Mouse (Mus musculus) heart, embryonic 10.5 days (tissue): ENCODE results near the gene Zbtb34. TPM values are rescaled to one million over a fixed set of nuclear protein-coding genes. Genes with fewer than 3 reads are reported as not detected.

Source experiments
- DNase-seq: peaks from one replicate; pipeline ENCODE4 v3.0.0-alpha.2; 2017; ENCODE audit warnings: low spot score
- H3K27ac ChIP-seq: fragments of 300-500 bp; sonication (generic); 2 replicates; pipeline ENCODE4 v1.5.1; 2016; ENCODE audit warnings: mild to moderate bottlenecking
- H3K27me3 ChIP-seq: fragments of 300-500 bp; sonication (generic); 2 replicates; pipeline ENCODE4 v1.6.1; 2016; ENCODE audit warnings: mild to moderate bottlenecking; ENCODE audit not compliant: poor library complexity, insufficient read depth, severe bottlenecking
- H3K36me3 ChIP-seq: fragments of 300-500 bp; sonication (generic); 2 replicates; pipeline ENCODE4 v1.6.1; 2016; ENCODE audit warnings: mild to moderate bottlenecking, moderate library complexity
- H3K4me1 ChIP-seq: fragments of 300-500 bp; sonication (generic); 2 replicates; pipeline ENCODE4 v1.6.1; 2016; ENCODE audit warnings: mild to moderate bottlenecking
- H3K4me3 ChIP-seq: fragments of 300-500 bp; sonication (generic); 2 replicates; pipeline ENCODE4 v1.5.1; 2016; ENCODE audit warnings: mild to moderate bottlenecking, moderate library complexity
- H3K9me3 ChIP-seq: fragments of 300-500 bp; sonication (generic); 2 replicates; pipeline ENCODE4 v1.6.1; 2016; ENCODE audit warnings: mild to moderate bottlenecking, moderate library complexity
- WGBS: fragments of 180-500 bp; shearing (Covaris S2); methylation state at CpG from one replicate; pipeline ENCODE4 v1.1.7; 2016; 5-methylcytosine and 5-hydroxymethylcytosine counted together
- polyA plus RNA-seq: library from polyadenylated mRNA; unstranded; fragments of >200 nt; fragmentation: Nextera tagmentation; extraction: Ambion mirVana; gene quantifications from 2 replicates; pipeline ENCODE4 v1.2.1, GENCODE M21; 2016

Zbtb34 gene
- polyA plus RNA-seq, 1 experiment from 2014 or later, result 5.0 TPM

DNA sequence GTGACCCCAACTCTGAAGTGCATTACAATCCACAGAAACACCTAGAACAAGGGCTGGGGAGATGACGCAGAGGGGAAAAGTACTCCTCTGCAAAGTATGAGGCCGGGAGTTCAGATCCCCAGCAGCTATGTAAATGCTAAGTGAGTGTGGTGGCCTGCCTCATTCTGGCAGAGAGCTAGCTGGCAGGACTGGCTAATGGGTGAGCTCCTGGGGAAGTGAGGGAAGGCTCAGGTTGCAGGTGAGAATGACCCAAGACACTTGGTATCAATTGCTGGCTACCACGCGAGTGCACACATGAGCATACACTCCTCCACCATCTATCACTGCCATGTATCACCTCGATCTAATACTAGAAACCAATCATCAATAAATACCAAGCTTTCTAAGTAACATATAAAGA, 25.1 kb upstream of the Zbtb34 start:
- Histone ChIP-seq H3K4me3 (no peak overlapping the region), H3K27me3 (no peaks in the 10 kb centered on the region), H3K36me3 (peaks cover 77% of the 10 kb centered on the region), H3K27ac (no peak overlapping the region), H3K4me1 (peaks cover 13% of the 10 kb centered on the region), H3K9me3 (no peaks in the 10 kb centered on the region)
- DNase-seq, result no peak
- WGBS, result 89% methylated on average over 5 of the region's 5 CpGs

DNA sequence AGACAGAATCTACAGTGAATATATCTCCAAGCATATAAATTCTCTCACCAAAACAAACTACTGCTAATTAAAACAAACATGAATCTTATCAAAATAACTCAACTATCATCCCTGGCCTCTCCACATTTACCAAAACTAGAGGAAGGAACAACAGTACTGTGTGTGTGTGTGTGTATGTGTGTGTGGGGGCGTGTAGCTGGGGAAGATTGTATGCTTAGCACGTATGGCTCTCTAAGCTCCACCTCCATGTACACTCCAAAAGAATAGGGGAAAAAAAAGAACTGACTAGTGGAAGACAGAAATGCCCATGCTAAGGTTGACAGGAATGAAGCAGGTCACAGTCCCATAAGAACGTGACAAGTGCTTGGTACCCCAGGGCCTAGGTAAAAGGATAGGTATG, 24.2 kb upstream of the Zbtb34 start:
- Histone ChIP-seq H3K4me3 (no peak overlapping the region), H3K27me3 (no peaks in the 10 kb centered on the region), H3K27ac (no peak overlapping the region), H3K36me3 (peaks cover 76% of the 10 kb centered on the region), H3K9me3 (no peaks in the 10 kb centered on the region), H3K4me1 (peaks cover 17% of the 10 kb centered on the region)
- no peak for DNase-seq
- WGBS, result 75% methylated on average over 3 of the region's 3 CpGs

DNA sequence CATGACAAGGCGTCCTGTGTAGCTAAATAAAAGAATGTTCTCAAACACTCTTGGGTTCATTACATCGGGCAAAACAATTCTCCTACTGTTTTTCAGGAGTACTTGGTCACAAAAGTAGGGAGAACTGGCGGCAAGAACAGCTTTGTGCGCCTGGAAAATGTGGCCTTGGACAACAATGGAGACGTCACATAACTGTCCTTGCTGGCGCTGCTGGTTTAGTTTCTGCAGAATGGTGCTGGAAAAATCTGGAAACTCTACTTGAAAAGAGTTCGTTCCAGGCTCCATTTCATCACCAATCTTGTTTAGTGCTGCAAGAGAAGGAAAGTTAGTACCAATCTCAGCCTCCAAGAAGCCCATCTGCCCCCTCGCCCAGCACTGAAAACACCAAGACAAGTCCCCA, 23.7 kb upstream of the Zbtb34 start:
- 91% methylated on average over 8 of the region's 8 CpGs for WGBS
- no peaks in the 10 kb centered on the region for H3K27me3 ChIP-seq
- H3K4me3 ChIP-seq, result no peak overlapping the region
- H3K36me3 ChIP-seq, result peaks cover 73% of the 10 kb centered on the region
- peaks cover 17% of the 10 kb centered on the region for H3K4me1 ChIP-seq
- no peaks in the 10 kb centered on the region for H3K9me3 ChIP-seq
- H3K27ac ChIP-seq, result no peak overlapping the region
- no peak for DNase-seq

DNA sequence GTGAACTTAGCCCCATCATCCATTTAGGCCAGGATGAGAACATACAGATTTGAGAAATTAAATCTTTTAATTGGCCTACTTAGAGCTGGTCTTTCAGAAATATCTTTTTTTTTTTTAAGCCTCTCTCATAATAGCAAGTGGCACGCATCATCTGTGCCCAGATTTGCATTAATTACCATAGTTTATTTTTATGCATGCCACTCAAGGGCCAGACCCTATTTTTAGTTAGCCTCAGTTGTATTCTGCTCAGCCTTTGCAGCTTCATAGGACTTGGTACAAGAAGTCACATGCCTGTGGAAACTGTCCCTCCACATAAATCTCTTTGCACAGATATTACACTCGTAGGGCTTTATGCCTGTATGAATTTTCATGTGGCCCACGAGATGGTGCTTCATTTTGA, 22.4 kb upstream of the Zbtb34 start:
- Histone ChIP-seq H3K27ac (no peak overlapping the region), H3K36me3 (peaks cover 74% of the 10 kb centered on the region), H3K4me3 (no peak overlapping the region), H3K4me1 (peaks cover 17% of the 10 kb centered on the region), H3K27me3 (no peaks in the 10 kb centered on the region), H3K9me3 (no peaks in the 10 kb centered on the region)
- 83% methylated on average over 3 of the region's 3 CpGs for WGBS
- DNase-seq, result no peak

DNA sequence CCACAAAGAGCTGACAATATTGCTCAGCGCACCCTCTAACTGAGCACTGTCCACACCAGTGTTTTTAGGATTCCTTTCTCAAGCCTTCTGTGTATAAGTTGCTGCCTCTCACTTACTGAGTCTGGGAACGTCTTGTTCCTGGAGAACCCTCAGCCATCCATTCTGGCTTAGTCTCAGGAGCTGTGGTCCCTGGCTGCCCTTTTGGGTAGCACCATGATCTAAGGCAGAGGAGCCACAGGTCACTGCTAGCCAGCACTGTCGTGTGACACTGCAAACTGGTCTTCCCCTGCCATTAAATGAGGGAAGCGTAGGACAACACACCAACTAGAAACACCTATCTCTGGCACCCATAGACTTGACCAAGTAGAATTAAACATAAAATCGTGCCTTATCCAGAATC, 21.6 kb upstream of the Zbtb34 start:
- H3K4me1 ChIP-seq, result peaks cover 17% of the 10 kb centered on the region
- 79% methylated on average over 5 of the region's 5 CpGs for WGBS
- no peaks in the 10 kb centered on the region for H3K9me3 ChIP-seq
- H3K27ac ChIP-seq, result no peak overlapping the region
- no peaks in the 10 kb centered on the region for H3K27me3 ChIP-seq
- no peak overlapping the region for H3K4me3 ChIP-seq
- peaks cover 77% of the 10 kb centered on the region for H3K36me3 ChIP-seq
- DNase-seq, result no peak

DNA sequence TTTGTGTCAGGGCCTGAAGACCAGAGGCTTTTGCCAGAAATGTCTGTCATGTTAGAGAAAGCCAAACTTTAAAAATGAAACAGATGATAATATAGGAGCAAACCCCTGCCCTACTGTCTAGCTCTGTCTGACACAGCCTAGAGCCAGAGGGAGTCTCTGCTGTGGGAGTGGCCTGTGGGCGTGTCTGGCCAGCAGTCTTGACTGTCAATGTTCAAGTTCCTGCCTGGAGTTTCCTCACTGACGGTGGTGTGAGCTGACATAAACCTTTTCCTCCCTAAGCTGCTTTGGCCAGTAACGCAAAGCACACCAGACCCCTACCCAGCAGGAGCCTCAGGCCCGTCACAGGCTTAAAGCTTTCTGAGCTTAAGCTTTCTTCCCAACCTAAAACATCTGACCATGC, 21.0 kb upstream of the Zbtb34 start:
- WGBS, result 29% methylated on average over 4 of the region's 4 CpGs
- Histone ChIP-seq H3K9me3 (no peaks in the 10 kb centered on the region), H3K36me3 (peaks cover 73% of the 10 kb centered on the region), H3K27me3 (no peaks in the 10 kb centered on the region), H3K4me1 (peaks cover 17% of the 10 kb centered on the region), H3K27ac (no peak overlapping the region), H3K4me3 (no peak overlapping the region)
- DNase-seq, result peak; percentile 81

DNA sequence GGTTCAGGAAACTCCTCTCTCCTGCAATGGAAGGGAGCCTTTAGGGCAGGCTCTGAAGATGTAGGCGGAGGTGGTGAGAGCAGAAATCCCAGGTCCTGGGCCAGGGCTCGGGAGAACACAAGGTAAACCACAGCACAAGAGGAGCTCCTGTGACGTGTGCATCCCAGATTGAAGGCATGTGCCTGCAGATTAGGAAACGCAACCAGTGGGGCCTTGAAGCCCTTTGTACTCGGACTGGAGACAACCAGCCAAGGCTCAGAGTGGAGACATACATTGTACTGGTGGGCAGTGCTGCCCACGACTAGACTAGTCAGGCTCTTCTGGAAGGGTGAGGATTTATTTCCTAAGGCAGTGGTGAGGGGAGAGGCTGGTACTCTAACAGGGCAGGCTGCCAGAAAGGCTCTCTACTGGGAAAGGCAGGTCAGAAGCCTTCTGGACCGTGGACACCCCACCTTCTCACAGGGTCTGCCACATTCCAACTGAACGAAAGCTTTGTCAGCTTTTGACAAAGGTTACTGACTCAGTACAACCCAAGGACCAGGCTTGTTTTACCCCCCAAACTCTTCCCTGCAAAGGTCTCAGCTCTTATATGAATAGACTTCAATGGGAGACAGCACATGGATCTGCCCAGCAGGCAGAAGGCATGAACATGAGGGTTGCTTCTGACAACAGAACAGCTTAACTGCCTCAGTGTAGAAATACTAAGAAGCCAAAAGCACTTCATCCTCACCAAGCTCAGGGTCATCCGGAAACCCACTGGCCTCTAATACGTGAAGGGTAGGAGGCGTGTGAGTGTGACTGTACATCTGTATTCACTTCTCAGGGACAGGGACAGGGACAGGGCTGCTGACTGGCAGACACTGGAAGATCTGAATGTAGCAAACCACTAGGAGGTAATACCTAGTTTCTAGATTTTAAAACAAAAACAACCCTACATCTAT, 20.2 kb upstream of the Zbtb34 start:
- no peak for DNase-seq
- Histone ChIP-seq H3K9me3 (no peaks in the 10 kb centered on the region), H3K27ac (no peak overlapping the region), H3K36me3 (peaks cover 71% of the 10 kb centered on the region), H3K4me3 (no peak overlapping the region), H3K27me3 (no peaks in the 10 kb centered on the region), H3K4me1 (peaks cover 17% of the 10 kb centered on the region)
- WGBS, result 82% methylated on average over 11 of the region's 11 CpGs

DNA sequence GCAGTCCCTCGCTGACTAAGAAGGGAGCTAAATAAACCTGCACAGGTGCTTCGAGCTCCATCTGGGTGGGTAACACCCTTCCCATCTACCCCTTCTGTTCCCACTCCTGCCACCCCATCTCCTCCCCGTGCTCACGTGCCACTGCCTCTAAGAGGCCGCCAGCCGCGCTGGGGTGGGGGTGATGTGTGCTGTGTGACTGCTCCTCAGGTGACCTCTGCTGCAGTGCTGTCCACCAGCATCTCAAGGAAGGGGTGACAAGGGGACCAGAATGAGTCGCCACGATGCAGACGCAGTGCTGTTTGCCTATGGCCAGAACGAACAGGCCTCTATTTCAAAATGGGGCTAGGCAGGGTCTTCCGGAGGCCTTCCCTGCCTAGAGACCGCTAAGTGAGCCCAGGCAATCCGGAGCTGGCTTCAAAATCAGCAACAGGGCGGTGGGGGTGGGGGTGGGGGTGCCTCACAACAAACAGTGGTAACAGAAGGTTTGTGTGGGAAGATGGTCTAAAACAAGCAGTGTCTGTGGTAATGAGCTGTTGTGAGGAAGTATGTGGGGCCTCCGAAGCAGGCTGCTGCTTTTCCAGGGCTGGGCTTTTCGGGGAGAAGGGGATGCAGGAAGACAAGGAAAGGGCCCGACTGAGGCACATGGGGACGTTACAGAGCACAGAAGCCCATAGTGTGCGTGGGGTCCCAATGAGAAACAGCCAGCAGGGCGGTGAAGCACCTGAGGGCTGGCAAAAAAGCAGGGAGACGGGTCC, 18.2 kb upstream of the Zbtb34 start:
- Histone ChIP-seq H3K36me3 (peaks cover 52% of the 10 kb centered on the region), H3K27ac (no peak overlapping the region)
- WGBS, result 88% methylated on average over 22 of the region's 22 CpGs

DNA sequence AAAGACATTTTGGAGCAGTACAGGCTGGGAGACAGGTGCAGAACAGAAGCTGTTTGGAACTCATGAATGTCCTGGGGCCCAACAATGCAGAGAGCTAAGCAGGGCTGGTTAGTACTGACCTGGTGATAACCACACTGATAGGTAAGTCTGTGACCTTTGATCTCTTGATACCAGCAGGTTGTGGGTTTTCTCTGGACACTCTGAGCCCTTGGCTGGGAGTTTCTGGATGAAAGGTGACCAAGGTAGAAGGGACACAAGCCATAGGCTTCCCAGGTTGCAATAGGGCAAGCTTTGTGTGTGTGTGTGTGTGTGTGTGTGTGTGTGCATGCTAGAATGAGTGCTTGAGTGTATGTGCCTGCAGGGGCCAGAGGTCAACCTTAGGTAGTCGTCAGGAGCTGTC, 15.7 kb upstream of the Zbtb34 start:
- H3K9me3 ChIP-seq, result no peaks in the 10 kb centered on the region
- H3K27ac ChIP-seq, result no peak overlapping the region
- DNase-seq, result no peak
- H3K27me3 ChIP-seq, result no peaks in the 10 kb centered on the region
- 53% methylated on average over 1 of the region's 1 CpGs for WGBS
- H3K4me3 ChIP-seq, result no peak overlapping the region
- peaks cover 13% of the 10 kb centered on the region; the same call in 1 of the 2 replicates for H3K4me1 ChIP-seq
- H3K36me3 ChIP-seq, result peaks cover 28% of the 10 kb centered on the region

More for the DNA sequence above, 18.2 kb upstream of the Zbtb34 start:
- Histone ChIP-seq H3K9me3 (no peaks in the 10 kb centered on the region), H3K27me3 (no peaks in the 10 kb centered on the region), H3K4me1 (peaks cover 20% of the 10 kb centered on the region), H3K4me3 (no peak overlapping the region)
- no peak for DNase-seq

DNA sequence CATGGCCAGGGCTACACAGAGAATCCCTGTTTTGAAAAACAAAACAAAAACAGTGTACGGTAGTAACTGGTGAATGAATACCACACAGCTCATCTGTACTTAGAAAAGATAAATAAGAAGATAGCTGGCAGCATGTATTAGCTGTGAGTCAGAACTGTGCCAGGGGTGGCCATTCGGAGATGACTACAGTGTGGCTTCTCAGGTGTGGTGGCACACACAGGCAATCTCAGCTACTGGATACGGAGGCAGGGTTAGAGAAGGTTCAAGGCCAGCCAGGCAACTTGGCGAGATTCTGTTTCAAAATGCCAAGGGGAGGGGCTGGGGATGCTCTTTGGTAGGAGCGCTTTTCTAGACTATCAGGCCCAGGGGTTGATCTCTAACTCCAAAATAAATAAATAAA, 14.6 kb upstream of the Zbtb34 start:
- no peaks in the 10 kb centered on the region for H3K9me3 ChIP-seq
- WGBS, result 87% methylated on average over 5 of the region's 5 CpGs
- no peak overlapping the region for H3K4me3 ChIP-seq
- no peak for DNase-seq
- no peak overlapping the region for H3K27ac ChIP-seq
- H3K36me3 ChIP-seq, result peaks cover 19% of the 10 kb centered on the region
- peaks cover 12% of the 10 kb centered on the region; the same call in 1 of the 2 replicates for H3K4me1 ChIP-seq
- no peaks in the 10 kb centered on the region for H3K27me3 ChIP-seq

DNA sequence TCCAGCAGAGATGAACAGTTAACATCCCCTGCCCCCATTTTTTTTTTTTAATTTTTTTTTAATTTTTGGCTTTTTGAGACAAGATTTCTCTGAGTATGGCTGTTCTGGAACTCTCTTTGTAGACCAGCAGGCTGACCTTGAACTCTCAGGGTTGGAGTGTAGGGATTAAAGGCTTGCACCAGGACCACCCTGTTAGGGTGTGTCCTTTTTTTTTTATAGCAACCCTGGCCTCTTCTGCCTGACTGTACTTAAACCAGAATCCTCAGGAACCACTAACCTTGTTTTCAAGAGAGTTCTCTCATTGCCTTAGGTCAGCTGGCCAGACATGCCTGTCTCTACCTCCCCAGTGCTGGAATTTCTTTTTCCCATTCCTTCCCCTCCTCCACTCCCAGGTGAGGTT, 13.7 kb upstream of the Zbtb34 start:
- peaks cover 15% of the 10 kb centered on the region for H3K36me3 ChIP-seq
- no peak overlapping the region for H3K4me3 ChIP-seq
- peaks cover 21% of the 10 kb centered on the region for H3K4me1 ChIP-seq
- H3K27ac ChIP-seq, result no peak overlapping the region
- no peaks in the 10 kb centered on the region for H3K27me3 ChIP-seq
- H3K9me3 ChIP-seq, result no peaks in the 10 kb centered on the region
- DNase-seq, result no peak

DNA sequence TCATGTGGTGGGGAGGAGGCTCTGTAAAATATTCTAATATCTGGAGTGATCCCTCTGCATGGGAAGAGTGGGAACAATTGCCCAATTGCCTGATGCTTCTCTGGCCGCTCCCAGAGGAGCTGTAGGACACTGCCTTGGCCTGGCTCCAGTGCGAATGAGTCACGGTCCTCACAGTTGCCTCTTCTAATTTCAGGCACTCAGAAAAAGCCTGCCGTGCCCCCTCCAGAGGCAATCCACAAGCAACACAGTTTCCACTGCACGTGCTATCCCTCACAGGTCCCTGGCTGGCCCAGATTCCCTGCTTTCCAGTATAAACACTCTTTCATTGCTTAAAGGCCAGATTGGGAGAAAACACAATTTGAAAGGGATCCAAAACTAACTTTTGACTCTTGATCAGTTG, 13.2 kb upstream of the Zbtb34 start:
- WGBS, result 42% methylated on average over 5 of the region's 5 CpGs
- H3K9me3 ChIP-seq, result no peaks in the 10 kb centered on the region
- 0 out of 2 replicates have a peak overlapping the region, but pooled peaks have one; percentile 31 for H3K27ac ChIP-seq
- no peak for DNase-seq
- H3K36me3 ChIP-seq, result peaks cover 10% of the 10 kb centered on the region
- no peaks in the 10 kb centered on the region for H3K27me3 ChIP-seq
- H3K4me3 ChIP-seq, result no peak overlapping the region
- H3K4me1 ChIP-seq, result peaks cover 26% of the 10 kb centered on the region

DNA sequence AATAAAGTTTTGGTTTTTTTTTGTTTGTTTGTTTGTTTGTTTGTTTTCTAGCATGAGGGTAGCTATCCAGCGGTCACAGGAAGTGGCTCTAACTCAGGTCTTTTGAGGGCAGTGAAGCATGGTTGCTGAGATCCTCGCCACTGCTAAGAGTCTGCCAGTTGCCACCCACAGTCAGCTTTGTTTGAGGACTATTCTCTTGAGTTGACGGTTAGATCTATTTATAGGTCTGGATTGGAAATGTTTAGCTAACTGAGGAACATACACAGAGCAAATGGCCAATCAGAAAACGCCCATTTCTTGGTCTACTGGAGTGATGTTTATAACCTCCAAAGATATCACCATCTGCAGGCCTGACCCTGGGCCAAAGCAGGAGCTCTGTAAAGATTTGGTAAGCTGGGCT, 11.6 kb upstream of the Zbtb34 start:
- peak overlapping the region; percentile 3; the same call in 1 of the 2 replicates for H3K27ac ChIP-seq
- no peaks in the 10 kb centered on the region for H3K36me3 ChIP-seq
- no peak for DNase-seq
- WGBS, result 55% methylated on average over 4 of the region's 4 CpGs
- H3K27me3 ChIP-seq, result no peaks in the 10 kb centered on the region
- peaks cover 42% of the 10 kb centered on the region for H3K4me1 ChIP-seq
- H3K9me3 ChIP-seq, result no peaks in the 10 kb centered on the region
- no peak overlapping the region for H3K4me3 ChIP-seq
